Mouse (Mus musculus) frontal cortex, adult (tissue): ENCODE measurements around the gene Ovol3.
"Not testable (repeated sequence)": the region's sequence is repeated elsewhere in the genome, so short reads cannot be mapped to it uniquely, and the experiment has no call there.

ENCODE experiments used
- ATAC-seq: cut with Nextera tagmentation; 2 replicates; pipeline ENCODE4 v1.9.2; 2017; ENCODE audit warnings: mild to moderate bottlenecking, moderate library complexity, mixed read lengths; ENCODE audit not compliant: low TSS enrichment

Ovol3 gene

GRCm38 (mm10) chr7:30224206-30224605 is 11.3 kb downstream of the Ovol3 start:
- no peak for ATAC-seq

GRCm38 (mm10) chr7:30222205-30222604 is 13.3 kb downstream of the Ovol3 start:
- ATAC-seq, result no peak

GRCm38 (mm10) chr7:30221433-30221832 is 14.1 kb downstream of the Ovol3 start:
- ATAC-seq, result no peak

DNA sequence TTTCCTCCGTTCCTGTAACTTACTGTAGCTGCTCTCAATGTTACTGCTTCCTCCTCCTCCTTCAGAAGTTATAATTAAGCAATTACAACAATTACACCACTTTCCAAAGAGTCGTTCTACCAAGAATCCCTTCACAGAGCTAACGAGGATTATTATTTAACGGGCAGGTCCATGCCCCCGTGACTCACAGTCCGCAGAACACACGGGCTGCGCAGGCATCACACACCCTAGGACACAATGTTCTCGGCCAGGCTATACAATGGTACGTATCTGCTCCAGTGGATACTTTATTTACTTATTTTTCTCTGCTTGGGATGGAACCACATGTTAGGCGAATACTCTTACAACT is 15.5 kb downstream of the Ovol3 start:
- no peak for ATAC-seq

- ATAC-seq, result peak; percentile 41; the same call in 1 of the 2 replicates
Measured at GRCm38 (mm10) chr7:30219293-30220007, 16.1 kb downstream of the Ovol3 start.

- no peak for ATAC-seq
Measured at GRCm38 (mm10) chr7:30217277-30217676, 18.2 kb downstream of the Ovol3 start.

DNA sequence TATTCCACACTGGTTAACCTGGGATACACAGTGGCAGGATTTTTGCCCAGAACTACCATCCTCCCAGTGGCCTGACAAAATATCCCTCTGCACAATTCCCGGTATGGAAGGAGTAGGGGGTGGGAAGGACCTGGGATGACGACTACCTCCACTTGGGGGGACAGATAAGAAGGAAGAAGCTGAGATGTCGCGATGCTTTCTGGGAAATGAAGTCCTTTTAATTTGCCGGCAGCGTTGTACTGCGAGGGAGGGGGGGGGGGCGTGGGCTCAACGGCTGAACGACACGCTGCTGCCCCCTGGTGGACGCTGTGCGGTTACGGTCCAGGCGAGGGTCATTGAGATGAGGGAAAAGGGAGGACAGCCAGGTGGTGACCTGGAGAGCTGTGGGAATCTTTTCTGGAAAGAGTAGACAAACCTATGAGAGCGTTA is 18.8 kb downstream of the Ovol3 start:
- ATAC-seq, result peak; percentile 87

DNA sequence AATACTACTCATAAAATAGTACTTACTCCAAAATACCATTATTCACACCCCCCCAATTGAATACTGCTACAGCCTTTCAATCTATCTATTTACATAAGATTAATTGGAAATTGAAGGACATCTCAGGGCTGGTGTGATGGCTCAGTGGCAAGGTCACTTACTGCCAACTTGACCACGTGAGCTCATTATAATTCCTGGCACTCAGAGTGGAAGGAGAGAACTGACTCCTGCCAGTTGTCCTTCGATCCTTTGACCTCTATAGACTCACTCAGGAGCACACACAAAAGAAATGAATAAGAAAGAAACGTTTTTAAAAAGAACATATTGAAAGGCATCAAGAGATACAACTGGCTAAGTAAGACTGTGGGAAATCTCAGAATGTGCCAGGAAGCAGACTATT is 19.6 kb downstream of the Ovol3 start:
- no peak for ATAC-seq

DNA sequence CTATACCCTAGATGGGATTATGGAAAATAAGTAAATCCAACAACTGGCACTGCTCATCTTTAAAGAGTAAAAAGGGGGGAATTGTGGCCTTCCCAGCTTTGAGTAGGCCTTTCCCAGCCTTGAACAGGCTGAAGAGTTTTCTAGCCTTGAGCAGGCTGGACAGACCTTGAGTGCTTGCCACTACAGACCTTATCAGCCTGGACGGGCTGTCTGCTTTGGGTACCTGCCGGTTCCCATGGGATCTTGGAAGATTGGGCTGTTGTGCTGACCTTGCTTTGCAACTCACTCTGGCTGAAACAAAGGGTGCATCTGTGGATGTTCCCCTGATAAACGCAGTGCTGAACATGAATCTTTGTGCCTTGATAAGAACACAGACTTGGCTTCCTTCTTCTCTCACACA is 21.6 kb downstream of the Ovol3 start:
- no peak for ATAC-seq

DNA sequence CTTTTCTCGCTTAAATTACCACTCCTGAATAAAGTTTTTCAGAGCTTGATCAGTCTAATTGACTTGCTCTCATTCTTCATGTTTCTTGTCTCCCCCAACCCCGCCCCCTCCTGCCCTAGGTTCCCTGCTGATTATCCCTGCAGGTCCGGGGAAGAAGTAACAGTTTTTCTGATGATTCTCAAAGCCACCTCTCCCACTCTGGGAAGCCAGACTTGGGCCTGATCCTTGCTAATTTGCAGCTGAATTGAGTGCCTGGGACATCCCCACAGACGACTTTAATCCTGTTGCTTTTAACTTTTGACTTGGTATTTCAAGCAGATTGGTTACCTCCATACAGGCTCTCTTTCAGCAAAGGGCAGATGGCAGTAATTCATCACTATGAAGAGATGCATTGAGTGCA is 24.5 kb downstream of the Ovol3 start:
- no peak for ATAC-seq

DNA sequence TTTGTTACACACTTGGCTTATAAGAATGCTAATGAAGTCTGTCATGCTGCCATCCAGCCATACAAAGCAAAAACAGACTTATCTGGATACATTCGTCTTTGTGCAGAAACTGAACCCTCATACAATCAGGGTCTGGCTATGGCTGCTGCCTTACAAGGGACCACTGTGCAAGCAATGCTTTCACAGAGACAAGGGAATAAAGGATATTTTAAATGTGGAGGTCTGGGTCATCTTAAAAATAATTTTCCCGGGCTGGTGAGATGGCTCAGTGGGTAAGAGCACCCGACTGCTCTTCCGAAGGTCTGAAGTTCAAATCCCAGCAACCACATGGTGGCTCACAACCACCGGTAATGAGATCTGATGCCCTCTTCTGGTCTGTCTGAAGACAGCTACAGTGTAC is 29.2 kb downstream of the Ovol3 start:
- ATAC-seq, result not testable (repeated sequence)

DNA sequence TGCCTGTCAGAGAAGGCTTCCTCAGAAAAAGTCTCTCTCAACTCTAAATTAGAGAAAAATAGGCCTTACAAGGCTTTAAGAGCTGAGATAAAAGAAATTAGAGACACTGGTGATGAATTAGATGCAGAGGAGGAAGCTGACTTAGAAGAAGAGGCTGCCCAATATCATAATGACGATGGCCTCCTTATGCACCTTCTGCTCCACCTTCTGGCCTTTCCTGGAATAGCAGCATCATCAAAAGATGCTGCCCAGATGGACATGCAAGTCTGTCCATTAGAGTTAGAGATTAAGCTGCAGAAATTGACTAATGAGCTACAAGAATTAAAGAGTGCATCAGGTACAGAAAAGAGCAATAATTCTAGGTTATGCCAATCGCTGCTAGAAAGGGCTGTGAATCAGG is 30.1 kb downstream of the Ovol3 start:
- ATAC-seq, result no peak

DNA sequence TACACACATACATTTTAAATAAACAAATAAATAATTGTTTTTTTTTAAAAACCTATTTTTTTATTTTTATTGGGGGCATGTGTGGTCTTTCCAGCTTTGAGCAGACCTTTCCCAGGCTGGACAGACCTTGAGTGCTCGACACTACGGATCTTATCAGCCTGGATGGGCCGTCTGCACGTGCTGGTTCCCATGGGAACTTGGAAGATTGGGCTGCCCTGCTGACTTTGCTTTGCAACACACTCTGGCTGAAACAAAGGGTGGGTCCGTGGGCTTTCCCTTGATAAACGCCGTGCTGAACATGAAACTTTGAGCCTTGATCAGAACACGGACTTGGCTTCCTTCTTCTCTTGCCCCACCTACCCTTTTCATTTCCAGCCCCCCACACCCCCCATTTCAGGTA is 31.1 kb downstream of the Ovol3 start:
- no peak for ATAC-seq

DNA sequence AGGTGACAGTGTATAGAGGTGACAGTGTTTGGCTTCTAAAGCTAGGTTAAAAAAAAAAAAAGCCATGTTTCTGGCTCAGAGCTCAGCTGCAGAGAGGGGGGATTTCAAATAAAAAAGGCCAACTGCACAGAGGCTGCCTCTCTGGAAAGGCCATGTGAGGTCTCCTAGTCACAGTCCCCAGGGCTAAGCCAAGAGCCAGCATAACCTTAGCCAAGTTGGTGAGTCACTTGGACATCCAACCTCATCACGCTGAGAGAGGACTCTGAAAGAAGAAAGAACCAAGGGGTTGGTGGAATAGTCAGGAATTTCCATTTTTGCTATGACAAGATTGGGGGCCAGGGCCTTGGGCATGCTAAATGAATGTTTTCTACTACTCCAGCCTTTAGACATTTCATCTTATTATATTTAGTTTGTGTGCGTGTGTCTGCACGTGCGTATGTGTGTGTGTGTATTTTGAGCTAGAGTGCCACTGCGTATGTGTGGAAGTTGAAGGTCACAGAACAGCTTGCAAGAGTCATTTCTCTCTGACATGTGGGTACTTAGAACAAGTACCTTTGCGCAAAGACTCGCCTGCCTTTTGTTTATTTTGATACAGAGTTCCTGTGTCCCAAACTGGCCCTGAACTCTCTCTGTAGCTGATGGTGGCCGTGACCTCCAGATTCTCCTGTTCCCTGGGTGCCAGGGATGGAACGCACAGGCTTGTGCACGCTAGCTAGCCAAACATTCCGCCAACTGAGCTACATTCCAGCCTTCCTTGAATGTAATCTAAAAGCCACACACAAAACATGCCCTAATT is 32.4 kb downstream of the Ovol3 start:
- ATAC-seq, result no peak

DNA sequence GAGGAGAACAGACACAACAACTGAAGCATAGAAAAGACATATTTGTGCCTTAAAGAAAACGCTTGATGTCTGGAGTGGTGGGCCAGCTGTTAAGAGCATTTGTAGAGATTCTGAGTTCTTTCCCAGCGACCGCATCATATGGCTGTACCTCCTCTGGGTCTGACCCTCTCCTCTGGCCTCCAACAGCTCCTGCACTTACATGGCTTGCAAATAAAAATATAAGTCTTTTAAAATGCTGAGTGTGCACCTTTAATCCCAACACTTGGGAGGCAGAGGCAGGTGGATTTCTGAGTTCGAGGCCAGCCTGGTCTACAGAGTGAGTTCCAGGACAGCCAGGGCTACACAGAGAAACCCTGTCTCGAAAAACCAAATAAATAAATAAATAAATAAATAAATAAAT is 34.9 kb downstream of the Ovol3 start:
- not testable (repeated sequence) for ATAC-seq

GRCm38 (mm10) chr7:30200200-30200599 is 35.3 kb downstream of the Ovol3 start:
- ATAC-seq, result no peak

- ATAC-seq, result no peak
Measured at GRCm38 (mm10) chr7:30199498-30200139, 35.9 kb downstream of the Ovol3 start.

- 0 out of 2 replicates have a peak, but pooled peaks have one; percentile 60 for ATAC-seq
Measured at GRCm38 (mm10) chr7:30198481-30198971, 37.0 kb downstream of the Ovol3 start, which contains the start of gene Capns1. Gene Capns1 (minus strand): TSS chr7:30198811.

DNA sequence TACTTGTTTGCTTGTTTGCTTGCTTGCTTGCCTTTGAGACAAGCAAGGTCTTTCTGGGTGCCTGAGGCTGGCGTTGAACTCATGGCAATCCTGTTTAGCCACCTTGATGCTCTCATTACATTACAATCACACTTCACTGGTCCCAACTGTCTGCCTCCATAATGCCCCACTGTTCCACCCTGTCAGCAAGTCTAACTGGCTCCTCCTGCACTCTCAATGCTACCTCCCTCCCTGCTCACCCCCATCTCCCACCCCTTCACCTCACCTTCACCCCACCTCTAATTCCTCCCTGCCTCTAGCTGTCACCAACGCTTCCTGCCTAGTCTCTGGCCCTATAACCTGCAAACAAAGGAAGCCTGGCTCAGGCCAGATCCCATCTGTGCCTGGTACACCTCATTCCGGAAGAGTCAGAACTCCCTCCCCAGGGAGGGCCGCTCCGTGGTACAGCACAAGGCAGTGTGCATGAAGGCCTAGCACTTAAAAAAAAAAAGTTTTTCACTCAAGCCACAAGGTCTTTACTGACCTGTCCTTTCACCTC is 37.9 kb downstream of the Ovol3 start:
- ATAC-seq, result no peak

DNA sequence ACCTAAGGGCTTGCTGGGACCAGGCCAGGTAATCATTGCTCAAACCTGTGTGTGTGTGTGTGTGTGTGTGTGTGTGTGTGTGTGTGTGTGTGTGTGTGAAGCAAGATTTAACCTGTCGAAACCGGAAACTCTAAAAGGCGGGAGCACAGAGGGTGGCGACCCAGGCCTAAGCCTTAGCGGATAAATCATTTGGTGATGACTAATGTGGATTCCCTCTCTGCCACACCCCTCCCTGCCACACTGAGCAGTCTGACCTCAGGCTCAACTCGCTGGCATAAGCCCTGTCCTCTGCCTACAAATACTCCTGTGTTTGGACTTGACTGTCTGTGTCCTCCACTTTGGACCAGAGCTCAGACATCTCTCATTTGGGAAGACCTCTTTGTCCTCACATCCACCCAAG is 39.4 kb downstream of the Ovol3 start:
- no peak for ATAC-seq

DNA sequence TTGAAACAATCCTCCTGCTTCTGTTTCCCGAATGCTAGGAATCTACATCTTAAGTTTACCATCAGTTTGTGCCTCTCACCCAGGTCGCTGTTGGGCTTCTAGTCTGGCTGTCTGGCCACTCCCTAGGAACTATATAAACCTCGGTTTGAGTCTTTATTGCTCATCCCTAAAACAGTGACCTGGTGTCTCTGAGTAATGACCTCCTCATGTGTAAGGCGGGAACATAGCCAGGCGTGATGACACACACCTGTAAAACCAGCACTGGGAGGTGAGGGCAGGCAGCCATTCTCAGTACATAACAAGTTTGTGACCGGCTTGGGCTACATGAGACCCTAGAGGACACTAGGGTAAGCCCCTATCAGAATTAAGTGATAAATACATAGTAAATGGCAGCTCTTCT is 40.1 kb downstream of the Ovol3 start:
- ATAC-seq, result no peak

DNA sequence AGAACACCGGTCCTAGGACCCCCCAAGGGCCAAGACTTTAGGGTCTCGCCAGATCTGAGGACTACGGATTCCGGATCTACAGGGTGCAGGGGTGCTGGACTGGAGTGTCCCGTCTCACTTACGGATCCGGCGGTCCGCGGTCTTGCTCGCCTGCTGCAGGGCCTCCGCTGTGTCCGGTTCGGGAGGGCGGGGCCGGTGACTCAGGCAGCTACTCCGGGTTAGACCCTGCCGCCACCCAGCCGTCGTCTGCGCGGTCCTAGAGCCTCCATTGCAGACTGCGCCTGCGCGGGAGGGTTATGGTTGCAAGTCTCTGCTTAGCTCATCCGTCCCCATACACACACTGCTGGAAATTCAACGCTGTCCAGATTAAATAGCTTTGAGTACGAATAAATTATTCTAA is 40.6 kb downstream of the Ovol3 start:
- ATAC-seq, result peak; percentile 87
